Mouse (Mus musculus) E14TG2a.4 (cell line): Measurements from ENCODE around the gene Dab1.

Experiments used
- H3K27me3 ChIP-seq: 2 replicates; pipeline ENCODE4 v1.6.1; 2014; ENCODE audit warnings: low read length, control low read depth; ENCODE audit not compliant: insufficient read depth
- H3K36me3 ChIP-seq: 2 replicates; pipeline ENCODE4 v1.6.1; 2014; ENCODE audit warnings: low read length, control low read depth; ENCODE audit not compliant: insufficient read depth
- H3K4me1 ChIP-seq: replicated peaks from 2 replicates; pipeline ENCODE4 v1.6.1; 2014; ENCODE audit warnings: low read depth, low read length, control low read depth
- H3K4me3 ChIP-seq: replicated peaks from 2 replicates; pipeline ENCODE4 v1.5.1; 2014; ENCODE audit warnings: mild to moderate bottlenecking, low read length
- H3K9me3 ChIP-seq: 2 replicates; pipeline ENCODE4 v1.6.1; 2014; ENCODE audit warnings: low read length, control low read depth
- CTCF ChIP-seq: conservative IDR thresholded peaks from 2 replicates; pipeline ENCODE4 v1.5.1; 2014; ENCODE audit warnings: low read length
- NANOG ChIP-seq: IDR thresholded peaks from 2 replicates; pipeline ENCODE4 v1.6.1; 2014; ENCODE audit warnings: borderline replicate concordance, low read length, mixed read lengths
- POU5F1 ChIP-seq: IDR thresholded peaks from 2 replicates; pipeline ENCODE4 v1.6.1; 2014; ENCODE audit warnings: low read length, borderline replicate concordance

Gene Dab1

GRCm38 (mm10) chr4:104515681-104516080, 896.5 kb downstream of the Dab1 start:
- Histone ChIP-seq H3K27me3 (no peaks in the 10 kb centered on the region), H3K36me3 (no peaks in the 10 kb centered on the region), H3K9me3 (no peaks in the 10 kb centered on the region), H3K4me3 (no peak overlapping the region), H3K4me1 (no peaks in the 10 kb centered on the region)
- TF ChIP-seq POU5F1 (no peak), NANOG (no peak), CTCF (no peak)

GRCm38 (mm10) chr4:104522324-104522723, 903.2 kb downstream of the Dab1 start:
- no peaks in the 10 kb centered on the region for H3K9me3 ChIP-seq
- no peak for TF ChIP-seq POU5F1
- no peak for TF ChIP-seq NANOG
- no peak for TF ChIP-seq CTCF
- no peak overlapping the region for H3K4me3 ChIP-seq
- no peaks in the 10 kb centered on the region for H3K4me1 ChIP-seq
- no peaks in the 10 kb centered on the region for H3K27me3 ChIP-seq
- H3K36me3 ChIP-seq, result no peaks in the 10 kb centered on the region

- Histone ChIP-seq H3K36me3 (no peaks in the 10 kb centered on the region), H3K4me3 (no peak overlapping the region)
Measured at GRCm38 (mm10) chr4:104523776-104524175, 904.6 kb downstream of the Dab1 start.

GRCm38 (mm10) chr4:104529905-104530646, 910.9 kb downstream of the Dab1 start:
- TF ChIP-seq CTCF, result no peak
- TF ChIP-seq NANOG, result no peak
- no peak for TF ChIP-seq POU5F1
- Histone ChIP-seq H3K36me3 (no peaks in the 10 kb centered on the region), H3K27me3 (no peaks in the 10 kb centered on the region), H3K9me3 (peaks cover 6% of the 10 kb centered on the region; the same call in 1 of the 2 replicates), H3K4me3 (no peak overlapping the region), H3K4me1 (no peaks in the 10 kb centered on the region)

More at GRCm38 (mm10) chr4:104523776-104524175, 904.6 kb downstream of the Dab1 start:
- Histone ChIP-seq H3K9me3 (no peaks in the 10 kb centered on the region), H3K27me3 (no peaks in the 10 kb centered on the region), H3K4me1 (no peaks in the 10 kb centered on the region)
- no peak for TF ChIP-seq CTCF

- no peaks in the 10 kb centered on the region for H3K36me3 ChIP-seq
- H3K27me3 ChIP-seq, result no peaks in the 10 kb centered on the region
- H3K4me3 ChIP-seq, result no peak overlapping the region
- TF ChIP-seq CTCF, result no peak
- no peak for TF ChIP-seq POU5F1
- TF ChIP-seq NANOG, result no peak
- H3K4me1 ChIP-seq, result no peaks in the 10 kb centered on the region
- peaks cover 12% of the 10 kb centered on the region; the same call in 1 of the 2 replicates for H3K9me3 ChIP-seq
Measured at GRCm38 (mm10) chr4:104532846-104533245, 913.7 kb downstream of the Dab1 start.

- Histone ChIP-seq H3K27me3 (no peaks in the 10 kb centered on the region), H3K36me3 (no peaks in the 10 kb centered on the region), H3K4me1 (no peaks in the 10 kb centered on the region), H3K9me3 (peaks cover 12% of the 10 kb centered on the region; the same call in 1 of the 2 replicates), H3K4me3 (no peak overlapping the region)
- TF ChIP-seq NANOG (no peak), POU5F1 (no peak), CTCF (no peak)
Measured at GRCm38 (mm10) chr4:104538420-104538819, 919.3 kb downstream of the Dab1 start.

GRCm38 (mm10) chr4:104539047-104539446, 919.9 kb downstream of the Dab1 start:
- H3K4me3 ChIP-seq, result no peak overlapping the region
- no peaks in the 10 kb centered on the region for H3K27me3 ChIP-seq
- peaks cover 12% of the 10 kb centered on the region; the same call in 1 of the 2 replicates for H3K9me3 ChIP-seq
- no peaks in the 10 kb centered on the region for H3K36me3 ChIP-seq
- H3K4me1 ChIP-seq, result no peaks in the 10 kb centered on the region
- TF ChIP-seq POU5F1 (no peak), CTCF (no peak), NANOG (no peak)

- no peaks in the 10 kb centered on the region for H3K4me1 ChIP-seq
- H3K4me3 ChIP-seq, result no peak overlapping the region
- no peaks in the 10 kb centered on the region for H3K36me3 ChIP-seq
- no peaks in the 10 kb centered on the region for H3K27me3 ChIP-seq
- no peaks in the 10 kb centered on the region for H3K9me3 ChIP-seq
- TF ChIP-seq CTCF, result no peak
- TF ChIP-seq POU5F1, result no peak
- TF ChIP-seq NANOG, result no peak
Measured at GRCm38 (mm10) chr4:104547091-104547490, 927.9 kb downstream of the Dab1 start.

- no peak overlapping the region for H3K4me3 ChIP-seq
- no peaks in the 10 kb centered on the region for H3K27me3 ChIP-seq
- H3K36me3 ChIP-seq, result no peaks in the 10 kb centered on the region
- no peaks in the 10 kb centered on the region for H3K9me3 ChIP-seq
- no peak for TF ChIP-seq POU5F1
- no peak for TF ChIP-seq CTCF
- TF ChIP-seq NANOG, result no peak
- H3K4me1 ChIP-seq, result no peaks in the 10 kb centered on the region
Measured at GRCm38 (mm10) chr4:104548287-104548686, 929.1 kb downstream of the Dab1 start.
